Mouse (Mus musculus): ENCODE data around the gene Fam98b. TPM values are rescaled to one million over a fixed set of nuclear protein-coding genes. Genes with fewer than 3 reads are reported as not detected.

The Fam98b gene
- 47.1 TPM for polyA plus RNA-seq (2015; fragmentation: Illumina TruSeq; extraction: RNeasy Lipid Tissue Mini Kit (QIAGEN cat#74804); ENCODE audit: low read depth, low replicate concordance)

DNA sequence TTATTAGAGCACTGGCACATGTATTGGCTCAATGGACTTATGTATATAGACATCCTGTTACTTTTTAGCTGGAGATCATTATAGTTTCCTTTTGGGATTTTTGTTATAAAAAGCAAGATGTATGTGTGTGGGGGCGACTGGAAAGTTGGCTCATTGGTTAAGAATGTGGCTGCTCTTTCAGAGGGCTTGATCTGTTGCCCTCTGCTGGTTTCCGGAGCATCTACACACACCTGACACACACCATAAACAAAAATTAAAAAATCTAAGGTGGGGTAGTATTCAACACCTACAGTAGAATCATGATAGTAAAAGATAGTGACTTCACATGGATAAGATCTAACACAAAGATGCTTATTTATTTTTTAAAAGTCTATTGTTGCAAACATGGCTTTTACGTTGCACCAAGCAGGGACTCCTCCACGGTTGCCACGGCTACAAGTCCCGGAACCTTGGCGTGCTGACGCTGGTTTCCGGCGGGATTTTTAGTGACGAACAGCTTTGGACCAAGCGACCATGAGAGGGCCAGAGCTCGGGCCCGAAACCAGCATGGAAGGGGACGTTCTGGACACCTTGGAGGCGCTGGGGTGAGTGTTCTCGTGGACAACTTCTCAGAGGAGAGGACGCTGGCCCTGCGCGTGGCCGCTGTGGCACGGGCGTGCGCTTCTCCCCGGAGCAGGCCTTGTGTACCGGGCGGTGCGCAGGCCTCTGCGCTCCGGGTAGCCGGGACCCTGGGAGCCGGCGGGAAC is at the start of gene Fam98b:
Gene Fam98b, plus strand, starts transcription at position 485 of the 746 bp plus-strand sequence.

Other genes with a start within 250 kb of the Fam98b start
- 98.9 TPM for gene Spred1, start 128.4 kb upstream of the Fam98b start, polyA plus RNA-seq (2015; fragmentation: Illumina TruSeq; extraction: RNeasy Lipid Tissue Mini Kit (QIAGEN cat#74804); ENCODE audit: low read depth, low replicate concordance)
- gene Rasgrp1, start 93.3 kb downstream of the Fam98b start, polyA plus RNA-seq (2015; fragmentation: Illumina TruSeq; extraction: RNeasy Lipid Tissue Mini Kit (QIAGEN cat#74804); ENCODE audit: low read depth, low replicate concordance): 225 TPM